ENCODE assay signal across 13 mouse cellular contexts in the genomic region with DNA sequence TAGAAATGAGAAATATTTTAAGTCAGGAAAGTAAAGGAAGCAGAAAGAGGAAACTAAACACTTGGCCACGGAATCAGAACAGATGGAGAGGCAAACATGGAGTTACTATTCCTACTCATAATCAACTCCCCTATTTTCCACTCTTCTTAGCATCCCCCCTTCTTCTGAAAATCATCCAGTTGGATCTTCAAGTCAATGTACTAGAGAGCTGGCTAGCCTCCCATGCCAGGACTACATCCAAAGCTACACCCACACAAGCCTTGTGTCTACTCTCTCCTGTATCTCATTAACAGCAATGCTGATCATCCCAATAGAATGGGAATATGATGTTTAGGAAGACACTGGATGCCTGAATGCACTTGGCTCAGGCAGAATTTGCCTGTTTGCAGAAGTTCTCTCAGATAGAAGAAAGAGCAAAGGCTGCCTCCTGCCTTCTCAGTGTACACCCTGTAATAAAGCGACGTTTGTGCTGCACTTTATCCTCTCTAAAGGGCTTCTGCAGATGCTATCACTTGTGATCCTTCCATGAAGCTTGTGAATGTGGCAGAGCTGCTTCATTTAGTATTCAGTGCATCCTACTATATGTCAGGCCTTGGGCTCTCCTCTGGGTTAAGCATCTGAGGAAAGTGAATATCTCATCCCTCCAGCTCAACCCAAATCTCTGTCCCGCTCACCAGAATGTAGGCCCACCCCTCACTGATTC.
A peak's percentile ranks its signal among the peaks of the same experiment; 100 is the strongest.
DNase-seq lines count a peak whose midpoint lies in the region; ATAC-seq lines count a peak whose summit lies in the region.
"Had no signal": no experiment of that assay in that cellular context is flagged by ENCODE, and none has a peak within 500 bp of the region (broad histone marks: within the 10 kb centered on the region; RNA-seq: fewer than 3 reads in every experiment).

No protein-coding gene starts in this region.

- ATAC-seq in embryonic facial prominence, embryonic 14.5 days (ENCODE audit: low read depth): no peak
- peak; percentile 99 for ATAC-seq in frontal cortex, adult (ENCODE audit: low TSS enrichment)

- intact Hi-C loops in heart, postnatal 25 days (cut with DNase I): loop anchor here (1.0 kb wide), 1 partner anchor 29 kb away; no protein-coding TSS in a partner anchor

- no peak overlapping the region for H3K27ac ChIP-seq in embryonic facial prominence, embryonic 14.5 days (replicated peaks; ENCODE audit: low read depth, low read length)
- H3K27ac ChIP-seq in embryonic facial prominence, embryonic 10.5 days (replicated peaks): no peak overlapping the region
- H3K27ac ChIP-seq: limb, embryonic 15.5 days had no signal

- no peak overlapping the region for H3K9ac ChIP-seq in embryonic facial prominence, embryonic 14.5 days (ENCODE audit: low read depth, low read length)
- H3K9ac ChIP-seq: limb, embryonic 15.5 days had no signal

- H3K4me2 ChIP-seq in embryonic facial prominence, embryonic 14.5 days (ENCODE audit: low read depth, low read length): no peak overlapping the region
- H3K4me2 ChIP-seq: limb, embryonic 15.5 days had no signal

- WGBS in embryonic facial prominence, embryonic 14.5 days: 81% methylated on average over 4 of the region's 4 CpGs
- WGBS in embryonic facial prominence, embryonic 10.5 days: 88% methylated on average over 4 of the region's 4 CpGs

- H3K4me1 ChIP-seq in embryonic facial prominence, embryonic 14.5 days (ENCODE audit: control insufficient read depth, insufficient read depth, low read length): no peaks in the 10 kb centered on the region
- no peaks in the 10 kb centered on the region for H3K4me1 ChIP-seq in embryonic facial prominence, embryonic 10.5 days
- H3K4me1 ChIP-seq: limb, embryonic 15.5 days had no signal

- DNase-seq in embryonic facial prominence, embryonic 14.5 days (ENCODE audit: low spot score): peak; percentile 19
- DNase-seq in embryonic facial prominence, embryonic 10.5 days (ENCODE audit: low spot score): no peak
- DNase-seq in layer of hippocampus, postnatal 36 days: peak; percentile 29 to 41
- peak; percentile 31 for DNase-seq in right cerebral cortex, postnatal 14 days
- DNase-seq in adipocyte (ENCODE audit: low spot score) (no peak), MN1 (ENCODE audit: low spot score) (no peak)
- no peak for DNase-seq in heart, postnatal 25 days (ENCODE audit: low spot score)
- DNase-seq: adrenal gland, postnatal 25 days; heart, postnatal 14 days; kidney, adult 8-10 months; lung, postnatal 36 days had no signal

- H3K27me3 ChIP-seq in embryonic facial prominence, embryonic 14.5 days (replicated peaks; ENCODE audit: control insufficient read depth, insufficient read depth, low read length): no peaks in the 10 kb centered on the region
- no peaks in the 10 kb centered on the region for H3K27me3 ChIP-seq in embryonic facial prominence, embryonic 10.5 days (replicated peaks; ENCODE audit: low read depth, poor library complexity, severe bottlenecking)
- H3K27me3 ChIP-seq: limb, embryonic 15.5 days had no signal

- H3K36me3 ChIP-seq in embryonic facial prominence, embryonic 14.5 days (ENCODE audit: control insufficient read depth, insufficient read depth, low read length): no peaks in the 10 kb centered on the region
- H3K36me3 ChIP-seq in embryonic facial prominence, embryonic 10.5 days (replicated peaks): no peaks in the 10 kb centered on the region
- H3K36me3 ChIP-seq: limb, embryonic 15.5 days had no signal

- no peaks in the 10 kb centered on the region for H3K9me3 ChIP-seq in embryonic facial prominence, embryonic 14.5 days (ENCODE audit: control insufficient read depth, low read length)
- H3K9me3 ChIP-seq in embryonic facial prominence, embryonic 10.5 days: no peaks in the 10 kb centered on the region
- H3K9me3 ChIP-seq: limb, embryonic 15.5 days had no signal

- no peak overlapping the region for H3K4me3 ChIP-seq in embryonic facial prominence, embryonic 14.5 days (ENCODE audit: low read depth, low read length)
- H3K4me3 ChIP-seq in embryonic facial prominence, embryonic 10.5 days: no peak overlapping the region
- H3K4me3 ChIP-seq: limb, embryonic 15.5 days had no signal

Comparison
In these comparisons a context has a peak if more than half of its experiments do, and no peak if none do; other contexts are left out.
1. DNase-seq: peak in embryonic facial prominence, embryonic 14.5 days (single experiment), layer of hippocampus, postnatal 36 days (2 of 2) and right cerebral cortex, postnatal 14 days (single experiment); none in embryonic facial prominence, embryonic 10.5 days (single experiment), adipocyte (single experiment), MN1 (single experiment) and heart, postnatal 25 days (single experiment).